Mouse (Mus musculus): ENCODE results near the gene Acta1. TPM values are rescaled to one million over a fixed set of nuclear protein-coding genes. Genes with fewer than 3 reads are reported as not detected.

The Acta1 gene
- 1,020 and 1,287 TPM in 2 replicates for polyA plus RNA-seq (2015; fragmentation: Nextera tagmentation; extraction: Ambion mirVana)

GRCm38 (mm10) chr8:123894502-123895097 is at the start of gene Acta1:
TSS of gene Acta1 (minus strand) at chr8:123894751.
- H3K4me1 ChIP-seq = peaks cover 20% of the 10 kb centered on the region
- 17% methylated on average over 15 of the region's 15 CpGs for WGBS
- H3K9ac ChIP-seq = no peak within 1 kb of the TSS
- H3K4me2 ChIP-seq (replicated peaks) = no peak within 1 kb of the TSS
- no peak for ATAC-seq (ENCODE audit: insufficient number of reproducible peaks, low FRiP score, low TSS enrichment, low read depth)
- 0 out of 2 replicates have a peak within 1 kb of the TSS, but pooled peaks have one; percentile 4 for H3K4me3 ChIP-seq (replicated peaks)
- H3K9me3 ChIP-seq (replicated peaks) = no peaks in the 10 kb centered on the region
- H3K36me3 ChIP-seq = 0 out of 2 replicates have a peak, but pooled peaks cover 3% of the 10 kb centered on the region
- peaks cover 70% of the 10 kb centered on the region for H3K27me3 ChIP-seq
- H3K27ac ChIP-seq (replicated peaks) = no peak within 1 kb of the TSS

GRCm38 (mm10) chr8:123929026-123929425 is 34.5 kb upstream of the Acta1 start:
- Histone ChIP-seq H3K4me2 (replicated peaks) (no peak overlapping the region), H3K36me3 (peaks cover 69% of the 10 kb centered on the region), H3K4me1 (no peaks in the 10 kb centered on the region), H3K4me3 (replicated peaks) (no peak overlapping the region), H3K27me3 (no peaks in the 10 kb centered on the region), H3K9me3 (replicated peaks) (no peaks in the 10 kb centered on the region), H3K27ac (replicated peaks) (no peak overlapping the region), H3K9ac (no peak overlapping the region)
- no peak for ATAC-seq (ENCODE audit: insufficient number of reproducible peaks, low FRiP score, low TSS enrichment, low read depth)
- WGBS = 93% methylated on average over 7 of the region's 7 CpGs

- Histone ChIP-seq H3K36me3 (peaks cover 78% of the 10 kb centered on the region), H3K4me3 (replicated peaks) (no peak overlapping the region), H3K27me3 (no peaks in the 10 kb centered on the region), H3K27ac (replicated peaks) (no peak overlapping the region), H3K9ac (no peak overlapping the region), H3K9me3 (replicated peaks) (no peaks in the 10 kb centered on the region), H3K4me1 (no peaks in the 10 kb centered on the region), H3K4me2 (replicated peaks) (no peak overlapping the region)
- WGBS = 90% methylated on average over 3 of the region's 3 CpGs
- no peak for ATAC-seq (ENCODE audit: insufficient number of reproducible peaks, low FRiP score, low TSS enrichment, low read depth)
These were observed 31.1 kb upstream of the Acta1 start for GRCm38 (mm10) chr8:123925671-123926070.

GRCm38 (mm10) chr8:123924719-123925118 is 30.2 kb upstream of the Acta1 start:
- Histone ChIP-seq H3K4me1 (no peaks in the 10 kb centered on the region), H3K27ac (replicated peaks) (no peak overlapping the region), H3K9me3 (replicated peaks) (no peaks in the 10 kb centered on the region), H3K36me3 (peaks cover 78% of the 10 kb centered on the region), H3K4me3 (replicated peaks) (no peak overlapping the region), H3K4me2 (replicated peaks) (no peak overlapping the region), H3K27me3 (no peaks in the 10 kb centered on the region), H3K9ac (no peak overlapping the region)
- ATAC-seq (ENCODE audit: insufficient number of reproducible peaks, low FRiP score, low TSS enrichment, low read depth) = peak; percentile 72
- 14% methylated on average over 2 of the region's 2 CpGs for WGBS

GRCm38 (mm10) chr8:123914635-123915034 is 20.1 kb upstream of the Acta1 start:
- no peak overlapping the region for H3K27ac ChIP-seq (replicated peaks)
- ATAC-seq (ENCODE audit: insufficient number of reproducible peaks, low FRiP score, low TSS enrichment, low read depth) = no peak
- no peak overlapping the region for H3K4me3 ChIP-seq (replicated peaks)
- H3K4me1 ChIP-seq = no peaks in the 10 kb centered on the region
- no peak overlapping the region for H3K4me2 ChIP-seq (replicated peaks)
- WGBS = 91% methylated on average over 3 of the region's 3 CpGs
- H3K36me3 ChIP-seq = peaks cover 82% of the 10 kb centered on the region
- H3K9me3 ChIP-seq (replicated peaks) = no peaks in the 10 kb centered on the region
- H3K9ac ChIP-seq = no peak overlapping the region
- no peaks in the 10 kb centered on the region for H3K27me3 ChIP-seq

GRCm38 (mm10) chr8:123912265-123912664 is 17.7 kb upstream of the Acta1 start:
- Histone ChIP-seq H3K4me2 (replicated peaks) (no peak overlapping the region), H3K9me3 (replicated peaks) (no peaks in the 10 kb centered on the region), H3K9ac (no peak overlapping the region), H3K27ac (replicated peaks) (no peak overlapping the region), H3K4me3 (replicated peaks) (no peak overlapping the region), H3K27me3 (no peaks in the 10 kb centered on the region), H3K4me1 (no peaks in the 10 kb centered on the region), H3K36me3 (peaks cover 83% of the 10 kb centered on the region)
- WGBS = 58% methylated on average over 4 of the region's 4 CpGs
- ATAC-seq (ENCODE audit: insufficient number of reproducible peaks, low FRiP score, low TSS enrichment, low read depth) = no peak

- Histone ChIP-seq H3K4me3 (replicated peaks) (no peak overlapping the region), H3K27me3 (no peaks in the 10 kb centered on the region), H3K9ac (peak overlapping the region; percentile 1; the same call in 1 of the 2 replicates), H3K4me1 (no peaks in the 10 kb centered on the region), H3K36me3 (peaks cover 72% of the 10 kb centered on the region), H3K4me2 (replicated peaks) (no peak overlapping the region), H3K27ac (replicated peaks) (no peak overlapping the region), H3K9me3 (replicated peaks) (no peaks in the 10 kb centered on the region)
- 83% methylated on average over 6 of the region's 6 CpGs for WGBS
- ATAC-seq (ENCODE audit: insufficient number of reproducible peaks, low FRiP score, low TSS enrichment, low read depth) = no peak; the same call in 1 of the 2 replicates
These were observed 13.1 kb upstream of the Acta1 start for GRCm38 (mm10) chr8:123907604-123908003.

- Histone ChIP-seq H3K27me3 (no peaks in the 10 kb centered on the region), H3K4me1 (no peaks in the 10 kb centered on the region), H3K4me3 (replicated peaks) (no peak overlapping the region), H3K4me2 (replicated peaks) (no peak overlapping the region), H3K9me3 (replicated peaks) (no peaks in the 10 kb centered on the region), H3K36me3 (peaks cover 61% of the 10 kb centered on the region), H3K9ac (no peak overlapping the region), H3K27ac (replicated peaks) (no peak overlapping the region)
- 80% methylated on average over 7 of the region's 7 CpGs for WGBS
- ATAC-seq (ENCODE audit: insufficient number of reproducible peaks, low FRiP score, low TSS enrichment, low read depth) = no peak
These were observed 8.1 kb upstream of the Acta1 start for GRCm38 (mm10) chr8:123902653-123903052.

- H3K27me3 ChIP-seq = peaks cover 22% of the 10 kb centered on the region
- no peak overlapping the region for H3K9ac ChIP-seq
- H3K4me2 ChIP-seq (replicated peaks) = no peak overlapping the region
- peaks cover 40% of the 10 kb centered on the region for H3K36me3 ChIP-seq
- no peaks in the 10 kb centered on the region for H3K9me3 ChIP-seq (replicated peaks)
- no peak overlapping the region for H3K27ac ChIP-seq (replicated peaks)
- ATAC-seq (ENCODE audit: insufficient number of reproducible peaks, low FRiP score, low TSS enrichment, low read depth) = no peak
- H3K4me3 ChIP-seq (replicated peaks) = no peak overlapping the region
- H3K4me1 ChIP-seq = no peaks in the 10 kb centered on the region
- 81% methylated on average over 7 of the region's 7 CpGs for WGBS
These were observed 4.8 kb upstream of the Acta1 start for GRCm38 (mm10) chr8:123899366-123899765.

- peaks cover 32% of the 10 kb centered on the region for H3K36me3 ChIP-seq
- no peak overlapping the region for H3K4me3 ChIP-seq (replicated peaks)
- H3K27me3 ChIP-seq = peaks cover 30% of the 10 kb centered on the region
- WGBS = 85% methylated on average over 5 of the region's 5 CpGs
- no peak overlapping the region for H3K27ac ChIP-seq (replicated peaks)
- no peak overlapping the region for H3K4me2 ChIP-seq (replicated peaks)
- no peaks in the 10 kb centered on the region for H3K9me3 ChIP-seq (replicated peaks)
- ATAC-seq (ENCODE audit: insufficient number of reproducible peaks, low FRiP score, low TSS enrichment, low read depth) = no peak
- no peak overlapping the region for H3K9ac ChIP-seq
- no peaks in the 10 kb centered on the region for H3K4me1 ChIP-seq
These were observed 4.0 kb upstream of the Acta1 start for GRCm38 (mm10) chr8:123898576-123898975.

- Histone ChIP-seq H3K27me3 (peaks cover 48% of the 10 kb centered on the region), H3K4me1 (peaks cover 12% of the 10 kb centered on the region), H3K9ac (no peak overlapping the region), H3K9me3 (replicated peaks) (no peaks in the 10 kb centered on the region), H3K36me3 (peaks cover 20% of the 10 kb centered on the region), H3K4me3 (replicated peaks) (no peak overlapping the region), H3K4me2 (replicated peaks) (no peak overlapping the region), H3K27ac (replicated peaks) (no peak overlapping the region)
- no peak for ATAC-seq (ENCODE audit: insufficient number of reproducible peaks, low FRiP score, low TSS enrichment, low read depth)
- 54% methylated on average over 10 of the region's 10 CpGs for WGBS
These were observed 2.2 kb upstream of the Acta1 start for GRCm38 (mm10) chr8:123896774-123897173.

GRCm38 (mm10) chr8:123896366-123896761 is 1.8 kb upstream of the Acta1 start:
- no peak for ATAC-seq (ENCODE audit: insufficient number of reproducible peaks, low FRiP score, low TSS enrichment, low read depth)
- Histone ChIP-seq H3K9ac (no peak overlapping the region), H3K9me3 (replicated peaks) (no peaks in the 10 kb centered on the region), H3K27me3 (peaks cover 52% of the 10 kb centered on the region), H3K4me3 (replicated peaks) (no peak overlapping the region), H3K4me2 (replicated peaks) (no peak overlapping the region), H3K36me3 (peaks cover 16% of the 10 kb centered on the region), H3K4me1 (peaks cover 16% of the 10 kb centered on the region), H3K27ac (replicated peaks) (no peak overlapping the region)
- 56% methylated on average over 14 of the region's 14 CpGs for WGBS

All from embryonic facial prominence, embryonic 15.5 days (tissue).